In genomic region chr17:35460513-35461341, GRCm38 (mm10) we compare ENCODE assay signal across 17 mouse cellular contexts. TPM values are rescaled to one million over a fixed set of nuclear protein-coding genes. Genes with fewer than 3 reads are reported as not detected.
DNase-seq lines count a peak whose midpoint lies in the region; ATAC-seq and TF ChIP-seq lines count a peak whose summit lies in the region.
"Not testable (repeated sequence)": the region's sequence is repeated elsewhere in the genome, so short reads cannot be mapped to it uniquely, and the experiment has no call there.
"Had no signal": no experiment of that assay in that cellular context is flagged by ENCODE, and none has a peak within 500 bp of the region (broad histone marks: within the 10 kb centered on the region; RNA-seq: fewer than 3 reads in every experiment).

No protein-coding gene starts in this region.

- H3K27me3 ChIP-seq in forebrain, postnatal 0 days (ENCODE audit: insufficient read depth, low read length); hindbrain, embryonic 14.5 days (ENCODE audit: control insufficient read depth, insufficient read depth, low read length); midbrain, embryonic 13.5 days: not testable (repeated sequence)

- WGBS in forebrain, postnatal 0 days = 63% methylated on average over 3 of the region's 9 CpGs
- 50% methylated on average over 3 of the region's 9 CpGs for WGBS in hindbrain, embryonic 14.5 days
- WGBS in midbrain, embryonic 13.5 days = 64% methylated on average over 3 of the region's 9 CpGs

- not testable (repeated sequence) for TF ChIP-seq CTCF in forebrain, postnatal 0 days (IDR thresholded peaks at IDR 0.05; ENCODE audit: low read depth)

- not testable (repeated sequence) for DNase-seq in forebrain, postnatal 0 days; hindbrain, embryonic 14.5 days (ENCODE audit: low spot score)

- H3K9me3 ChIP-seq in forebrain, postnatal 0 days (ENCODE audit: low read length); hindbrain, embryonic 14.5 days (ENCODE audit: control insufficient read depth, low read length); midbrain, embryonic 13.5 days: not testable (repeated sequence)

- H3K27ac ChIP-seq in forebrain, postnatal 0 days (ENCODE audit: low read depth, low read length); hindbrain, embryonic 14.5 days; midbrain, embryonic 13.5 days: not testable (repeated sequence)

- not testable (repeated sequence) for H3K4me1 ChIP-seq in forebrain, postnatal 0 days (ENCODE audit: insufficient read depth); hindbrain, embryonic 14.5 days (replicated peaks; ENCODE audit: control insufficient read depth, insufficient read depth, low read length); midbrain, embryonic 13.5 days (replicated peaks)

- H3K4me3 ChIP-seq in forebrain, postnatal 0 days (ENCODE audit: low read depth, low read length); hindbrain, embryonic 14.5 days (replicated peaks; ENCODE audit: low read length); midbrain, embryonic 13.5 days (replicated peaks): not testable (repeated sequence)

- not testable (repeated sequence) for H3K4me2 ChIP-seq in forebrain, postnatal 0 days (ENCODE audit: low read depth); hindbrain, embryonic 14.5 days (replicated peaks); midbrain, embryonic 13.5 days (replicated peaks)

- not testable (repeated sequence) for H3K36me3 ChIP-seq in forebrain, postnatal 0 days (ENCODE audit: insufficient read depth); hindbrain, embryonic 14.5 days (replicated peaks; ENCODE audit: control insufficient read depth, insufficient read depth); midbrain, embryonic 13.5 days

- peak; percentile 89 for ATAC-seq in common myeloid progenitor, adult 5-6 weeks (replicated peaks; ENCODE audit: low read depth, poor library complexity, severe bottlenecking)
- peak; percentile 91 for ATAC-seq in forebrain, postnatal 0 days
- ATAC-seq in hindbrain, embryonic 14.5 days (ENCODE audit: low FRiP score) = peak; percentile 69; the same call in 1 of the 2 replicates
- peak; percentile 96 for ATAC-seq in inflammation-experienced regulatory T-cells, adult 6 months
- ATAC-seq in midbrain, embryonic 13.5 days = peak; percentile 24; the same call in 1 of the 2 replicates
- ATAC-seq in monocyte, adult 5-6 weeks (replicated peaks; ENCODE audit: insufficient number of reproducible peaks, low FRiP score, low TSS enrichment, poor library complexity, severe bottlenecking) = peak; percentile 86
- ATAC-seq in neutrophil, adult 5-6 weeks (ENCODE audit: extremely low read depth, insufficient number of reproducible peaks, low FRiP score, poor library complexity, severe bottlenecking) = peak; percentile 65; the same call in 1 of the 2 replicates

- H3K9ac ChIP-seq in forebrain, postnatal 0 days; hindbrain, embryonic 14.5 days; midbrain, embryonic 13.5 days (replicated peaks): not testable (repeated sequence)

RNA-seq across cellular contexts. Expression of gene H2-Q10, which starts 9.2 kb away (rescaled TPM):
- 0.37 TPM in 1 of 2 replicates, not detected in the other for total RNA-seq in common myeloid progenitor, adult 5-6 weeks (2017)
- 0.46 and 1.2 TPM in 2 replicates for total RNA-seq in forebrain, postnatal 0 days (2014; rRNA removed)
- 0.29 and 0.40 TPM in 2 replicates for polyA plus RNA-seq in forebrain, postnatal 0 days (2015; fragmentation: Nextera tagmentation; extraction: Ambion mirVana)
- not detected in 2 replicates for polyA plus RNA-seq in hindbrain, embryonic 14.5 days (2014; fragmentation: Nextera tagmentation; extraction: Ambion mirVana)
- 10 to 100 TPM; 14.2 to 25.0 (median 24.2) TPM for polyA plus RNA-seq in inflammation-experienced regulatory T-cells, adult 6 months (2017; shearing (Covaris generic))
- polyA plus RNA-seq in midbrain, embryonic 13.5 days (2015; fragmentation: Nextera tagmentation; extraction: Ambion mirVana) = 0.09 and 0.69 TPM in 2 replicates
- 5.5 to 7.7 TPM (median 7.6 TPM) in 3 replicates for total RNA-seq in monocyte, adult 5-6 weeks (2017)
- total RNA-seq in neutrophil, adult 5-6 weeks (2017) = 384 and 428 TPM in 2 replicates

RNA-seq across cellular contexts. Expression of gene H2-Q7, which starts 21.8 kb away (rescaled TPM):
- total RNA-seq in common myeloid progenitor, adult 5-6 weeks (2017) = 68.1 and 79.8 TPM in 2 replicates
- 1.7 and 2.4 TPM in 2 replicates for total RNA-seq in forebrain, postnatal 0 days (2014; rRNA removed)
- 1.6 and 3.2 TPM in 2 replicates for polyA plus RNA-seq in forebrain, postnatal 0 days (2015; fragmentation: Nextera tagmentation; extraction: Ambion mirVana)
- polyA plus RNA-seq in hindbrain, embryonic 14.5 days (2014; fragmentation: Nextera tagmentation; extraction: Ambion mirVana) = 2.8 and 2.9 TPM in 2 replicates
- 1,000 to 10,000 TPM in 2 of 3 experiments, 100 to 1,000 TPM in 1; 921 to 1,440 (median 1,337) TPM for polyA plus RNA-seq in inflammation-experienced regulatory T-cells, adult 6 months (2017; shearing (Covaris generic))
- 2.5 TPM in 2 replicates for polyA plus RNA-seq in midbrain, embryonic 13.5 days (2015; fragmentation: Nextera tagmentation; extraction: Ambion mirVana)
- total RNA-seq in monocyte, adult 5-6 weeks (2017) = 209 to 404 TPM (median 224 TPM) in 3 replicates
- total RNA-seq in neutrophil, adult 5-6 weeks (2017) = 160 and 166 TPM in 2 replicates

RNA-seq across cellular contexts. Expression of gene H2-Q6, which starts 36.1 kb away (rescaled TPM):
- total RNA-seq in common myeloid progenitor, adult 5-6 weeks (2017) = 78.6 and 82.7 TPM in 2 replicates
- total RNA-seq in forebrain, postnatal 0 days (2014; rRNA removed) = 0.15 and 0.43 TPM in 2 replicates
- polyA plus RNA-seq in forebrain, postnatal 0 days (2015; fragmentation: Nextera tagmentation; extraction: Ambion mirVana) = 0.47 and 0.80 TPM in 2 replicates
- 0.44 and 0.71 TPM in 2 replicates for polyA plus RNA-seq in hindbrain, embryonic 14.5 days (2014; fragmentation: Nextera tagmentation; extraction: Ambion mirVana)
- polyA plus RNA-seq in inflammation-experienced regulatory T-cells, adult 6 months (2017; shearing (Covaris generic)) = 100 to 1,000 TPM; 356 to 772 (median 602) TPM
- polyA plus RNA-seq in midbrain, embryonic 13.5 days (2015; fragmentation: Nextera tagmentation; extraction: Ambion mirVana) = 0.17 TPM in 2 replicates
- 235 to 503 TPM (median 268 TPM) in 3 replicates for total RNA-seq in monocyte, adult 5-6 weeks (2017)
- 259 and 274 TPM in 2 replicates for total RNA-seq in neutrophil, adult 5-6 weeks (2017)
- total RNA-seq: gastrocnemius, postnatal 25 days had no signal

RNA-seq across cellular contexts. Expression of gene Pou5f1, which starts 45.1 kb away (rescaled TPM):
- not detected in 2 replicates for total RNA-seq in common myeloid progenitor, adult 5-6 weeks (2017)
- total RNA-seq in forebrain, postnatal 0 days (2014; rRNA removed) = not detected in 2 replicates
- polyA plus RNA-seq in forebrain, postnatal 0 days (2015; fragmentation: Nextera tagmentation; extraction: Ambion mirVana) = not detected in 2 replicates
- polyA plus RNA-seq in hindbrain, embryonic 14.5 days (2014; fragmentation: Nextera tagmentation; extraction: Ambion mirVana) = not detected in 2 replicates
- polyA plus RNA-seq in inflammation-experienced regulatory T-cells, adult 6 months (2017; shearing (Covaris generic)) = under 1 TPM; 0.26 to 0.58 (median 0.32) TPM
- polyA plus RNA-seq in midbrain, embryonic 13.5 days (2015; fragmentation: Nextera tagmentation; extraction: Ambion mirVana) = not detected in 2 replicates
- total RNA-seq in monocyte, adult 5-6 weeks (2017) = 0.58 TPM in 1 of 3 replicates, not detected in the others
- 0.49 TPM in 1 of 2 replicates, not detected in the other for total RNA-seq in neutrophil, adult 5-6 weeks (2017)
- total RNA-seq: gastrocnemius, adult 2 months; heart, postnatal 36 days had no signal
- polyA plus RNA-seq: cerebellum, adult 2 months; embryonic facial prominence, embryonic 11.5 days; embryonic facial prominence, embryonic 15.5 days; heart, embryonic 13.5 days; heart, postnatal 0 days; hindbrain, embryonic 12.5 days; intestine, embryonic 15.5 days had no signal

RNA-seq across cellular contexts. Expression of gene Tcf19, which starts 55.9 kb away (rescaled TPM):
- total RNA-seq in common myeloid progenitor, adult 5-6 weeks (2017) = 10.5 and 10.9 TPM in 2 replicates
- 10.7 and 20.8 TPM in 2 replicates for total RNA-seq in forebrain, postnatal 0 days (2014; rRNA removed)
- 10.8 and 11.8 TPM in 2 replicates for polyA plus RNA-seq in forebrain, postnatal 0 days (2015; fragmentation: Nextera tagmentation; extraction: Ambion mirVana)
- 12.3 and 16.5 TPM in 2 replicates for polyA plus RNA-seq in hindbrain, embryonic 14.5 days (2014; fragmentation: Nextera tagmentation; extraction: Ambion mirVana)
- 10 to 100 TPM; 16.6 to 68.4 (median 21.5) TPM for polyA plus RNA-seq in inflammation-experienced regulatory T-cells, adult 6 months (2017; shearing (Covaris generic))
- 23.1 and 23.2 TPM in 2 replicates for polyA plus RNA-seq in midbrain, embryonic 13.5 days (2015; fragmentation: Nextera tagmentation; extraction: Ambion mirVana)
- total RNA-seq in monocyte, adult 5-6 weeks (2017) = 0.29 to 3.3 TPM (median 2.4 TPM) in 3 replicates
- 1.4 and 2.5 TPM in 2 replicates for total RNA-seq in neutrophil, adult 5-6 weeks (2017)

Comparison
In these comparisons a context has a peak if more than half of its experiments do, and no peak if none do; other contexts are left out.
1. ATAC-seq: peak in every context shown above with its lines; median percentile 96 in inflammation-experienced regulatory T-cells, adult 6 months; 91 in forebrain, postnatal 0 days; 89 in common myeloid progenitor, adult 5-6 weeks; 86 in monocyte, adult 5-6 weeks; 69 in hindbrain, embryonic 14.5 days; 65 in neutrophil, adult 5-6 weeks; 24 in midbrain, embryonic 13.5 days.
2. RNA of gene H2-Q10, which starts 9.2 kb away (total RNA-seq): 384 to 428 TPM in neutrophil, adult 5-6 weeks; 5.5 to 7.7 TPM in monocyte, adult 5-6 weeks, 0.46 to 1.2 TPM in forebrain, postnatal 0 days and 0.37 TPM in common myeloid progenitor, adult 5-6 weeks; every median in the first group is over 10 times any median in the second.
3. RNA of gene H2-Q7, which starts 21.8 kb away (total RNA-seq): 209 to 404 TPM in monocyte, adult 5-6 weeks, 160 to 166 TPM in neutrophil, adult 5-6 weeks and 68.1 to 79.8 TPM in common myeloid progenitor, adult 5-6 weeks; 1.7 to 2.4 TPM in forebrain, postnatal 0 days; every median in the first group is over 10 times any median in the second.
4. RNA of gene H2-Q6, which starts 36.1 kb away (total RNA-seq): 259 to 274 TPM in neutrophil, adult 5-6 weeks, 235 to 503 TPM in monocyte, adult 5-6 weeks and 78.6 to 82.7 TPM in common myeloid progenitor, adult 5-6 weeks; 0.15 to 0.43 TPM in forebrain, postnatal 0 days; every median in the first group is over 10 times any median in the second.